Mouse (Mus musculus) midbrain, postnatal 0 days (tissue): Measurements from ENCODE around the gene Asrgl1. TPM values are rescaled to one million over a fixed set of nuclear protein-coding genes. Genes with fewer than 3 reads are reported as not detected.

Experiments
- ATAC-seq: fragments of 200-750 bp; cut with Nextera tagmentation; 2 replicates; pipeline ENCODE4 v1.8.0; 2017; ENCODE audit warnings: moderate number of reproducible peaks, mild to moderate bottlenecking, moderate TSS enrichment, moderate library complexity; ENCODE audit not compliant: low FRiP score
- DNase-seq: peaks from one replicate; pipeline ENCODE4 v3.0.0-alpha.2; 2015; ENCODE audit warnings: low spot score
- H3K27ac ChIP-seq: fragments of 300-500 bp; sonication (generic); 2 replicates; pipeline ENCODE4 v1.5.1; 2014; ENCODE audit warnings: low read depth, mild to moderate bottlenecking, low read length, mixed read lengths
- H3K27me3 ChIP-seq: fragments of 300-500 bp; sonication (generic); 2 replicates; pipeline ENCODE4 v1.6.1; 2014; ENCODE audit warnings: low read length, control low read depth, mixed read lengths; ENCODE audit not compliant: insufficient read depth
- H3K36me3 ChIP-seq: fragments of 300-500 bp; sonication (generic); 2 replicates; pipeline ENCODE4 v1.6.1; 2014; ENCODE audit warnings: low read length, control low read depth, mixed read lengths; ENCODE audit not compliant: insufficient read depth
- H3K4me1 ChIP-seq: fragments of 300-500 bp; sonication (generic); 2 replicates; pipeline ENCODE4 v1.6.1; 2014; ENCODE audit warnings: mild to moderate bottlenecking, control low read depth, antibody characterized with exemption, low read length, mixed read lengths; ENCODE audit not compliant: insufficient read depth
- H3K4me2 ChIP-seq: fragments of 300-500 bp; sonication (generic); 2 replicates; pipeline ENCODE4 v1.6.1; 2014; ENCODE audit warnings: low read depth, mild to moderate bottlenecking, low read length, mixed read lengths; ENCODE audit not compliant: poor library complexity, severe bottlenecking
- H3K4me3 ChIP-seq: fragments of 300-500 bp; sonication (generic); 2 replicates; pipeline ENCODE4 v1.5.1; 2014; ENCODE audit warnings: low read depth, mild to moderate bottlenecking, low read length, moderate library complexity
- H3K9ac ChIP-seq: fragments of 300-500 bp; sonication (generic); replicated peaks from 2 replicates; pipeline ENCODE4 v1.6.1; 2014; ENCODE audit warnings: mild to moderate bottlenecking, low read length, moderate library complexity, mixed read lengths; ENCODE audit not compliant: poor library complexity, severe bottlenecking
- H3K9me3 ChIP-seq: fragments of 300-500 bp; sonication (generic); 2 replicates; pipeline ENCODE4 v1.6.1; 2016; ENCODE audit warnings: low read length, control low read depth
- CTCF ChIP-seq: IDR thresholded peaks from 2 replicates; pipeline ENCODE4 v1.5.1; 2016; ENCODE audit warnings: antibody characterized with exemption, mild to moderate bottlenecking
- WGBS: fragments of 180-500 bp; shearing (Covaris S2); extraction: QIAGEN DNeasy Blood & Tissue Kit; methylation state at CpG from one replicate; pipeline ENCODE4 v1.1.7; 2014; 5-methylcytosine and 5-hydroxymethylcytosine counted together
- polyA plus RNA-seq: library from polyadenylated mRNA; unstranded; fragments of >200 nt; fragmentation: Nextera tagmentation; extraction: Ambion mirVana; gene quantifications from 2 replicates; pipeline ENCODE4 v1.2.1, GENCODE M21; 2015
- total RNA-seq: library from RNA; depleted of rRNA; stranded (reverse); fragments of >200 nt; gene quantifications from 2 replicates; pipeline ENCODE4 v1.2.3, GENCODE M21; 2014

Gene Asrgl1
- total and polyA plus RNA-seq, 2 experiments from 2014 or later = 33.4 to 45.4 TPM

GRCm38 (mm10) chr19:9071456-9072156, 63.8 kb downstream of the Asrgl1 start:
- H3K9me3 ChIP-seq = no peaks in the 10 kb centered on the region

GRCm38 (mm10) chr19:9070316-9070715, 65.1 kb downstream of the Asrgl1 start:
- Histone ChIP-seq H3K9ac (no peak overlapping the region), H3K4me1 (0 out of 2 replicates have a peak, but pooled peaks cover 6% of the 10 kb centered on the region), H3K27ac (no peak overlapping the region), H3K4me2 (no peak overlapping the region), H3K9me3 (no peaks in the 10 kb centered on the region), H3K27me3 (no peaks in the 10 kb centered on the region), H3K4me3 (no peak overlapping the region), H3K36me3 (no peaks in the 10 kb centered on the region)
- ATAC-seq (no peak), DNase-seq (no peak)
- TF ChIP-seq CTCF = no peak
- 76% methylated on average over 2 of the region's 2 CpGs for WGBS

More at GRCm38 (mm10) chr19:9071456-9072156, 63.8 kb downstream of the Asrgl1 start:
- DNase-seq = peak; percentile 76
- ATAC-seq = no peak
- WGBS = 31% methylated on average over 7 of the region's 7 CpGs
- TF ChIP-seq CTCF = no peak
- Histone ChIP-seq H3K4me1 (no peaks in the 10 kb centered on the region), H3K9ac (no peak overlapping the region), H3K4me3 (no peak overlapping the region), H3K36me3 (no peaks in the 10 kb centered on the region), H3K4me2 (no peak overlapping the region), H3K27me3 (no peaks in the 10 kb centered on the region), H3K27ac (peak overlapping the region; percentile 32; the same call in 1 of the 2 replicates)

- DNase-seq = peak; percentile 42
- Histone ChIP-seq H3K27me3 (no peaks in the 10 kb centered on the region), H3K4me2 (no peak overlapping the region), H3K27ac (no peak overlapping the region), H3K4me1 (0 out of 2 replicates have a peak, but pooled peaks cover 6% of the 10 kb centered on the region), H3K4me3 (no peak overlapping the region), H3K9me3 (no peaks in the 10 kb centered on the region), H3K9ac (no peak overlapping the region), H3K36me3 (no peaks in the 10 kb centered on the region)
- no peak for TF ChIP-seq CTCF
- no peak for ATAC-seq
- WGBS = 62% methylated on average over 8 of the region's 8 CpGs
These were observed 65.6 kb downstream of the Asrgl1 start for GRCm38 (mm10) chr19:9069687-9070307.

- ATAC-seq = no peak
- TF ChIP-seq CTCF = no peak
- H3K9me3 ChIP-seq = no peaks in the 10 kb centered on the region
- H3K4me1 ChIP-seq = 0 out of 2 replicates have a peak, but pooled peaks cover 6% of the 10 kb centered on the region
- 0 out of 2 replicates have a peak overlapping the region, but pooled peaks have one; percentile 1 for H3K27ac ChIP-seq
- DNase-seq = no peak
- H3K4me2 ChIP-seq = no peak overlapping the region
- no peak overlapping the region for H3K4me3 ChIP-seq
- 77% methylated on average over 5 of the region's 5 CpGs for WGBS
- no peaks in the 10 kb centered on the region for H3K36me3 ChIP-seq
- H3K27me3 ChIP-seq = no peaks in the 10 kb centered on the region
- H3K9ac ChIP-seq = no peak overlapping the region
These were observed 68.1 kb downstream of the Asrgl1 start for GRCm38 (mm10) chr19:9067292-9067691.

GRCm38 (mm10) chr19:9065621-9066561, 69.5 kb downstream of the Asrgl1 start:
- H3K4me2 ChIP-seq = no peak overlapping the region
- no peak overlapping the region for H3K9ac ChIP-seq
- ATAC-seq (peak; percentile 84), DNase-seq (peak; percentile 84)
- no peaks in the 10 kb centered on the region for H3K27me3 ChIP-seq
- H3K9me3 ChIP-seq = no peaks in the 10 kb centered on the region
- no peak for TF ChIP-seq CTCF
- H3K36me3 ChIP-seq = no peaks in the 10 kb centered on the region
- peak overlapping the region; percentile 49 for H3K27ac ChIP-seq
- WGBS = 49% methylated on average over 9 of the region's 9 CpGs
- H3K4me1 ChIP-seq = 0 out of 2 replicates have a peak, but pooled peaks cover 6% of the 10 kb centered on the region
- H3K4me3 ChIP-seq = no peak overlapping the region
